Mouse (Mus musculus): Measurements from ENCODE around the gene Aco1. TPM values are rescaled to one million over a fixed set of nuclear protein-coding genes. Genes with fewer than 3 reads are reported as not detected.
A peak's percentile ranks its signal among the peaks of the same experiment; 100 is the strongest.

The Aco1 gene
- polyA plus RNA-seq, 1 experiment from 2014 or later, result 36.7 TPM

- peak; percentile 63 for ATAC-seq (replicated peaks; ENCODE audit: low FRiP score)
- peak overlapping the region; percentile 42; the same call in 1 of the 2 replicates for H3K4me2 ChIP-seq
Measured at GRCm38 (mm10) chr4:40134468-40135102, 8.3 kb upstream of the Aco1 start.

GRCm38 (mm10) chr4:40136519-40136918 lies 6.4 kb upstream of the Aco1 start:
- Histone ChIP-seq H3K9me3 (ENCODE audit: control insufficient read depth, low read length) (no peaks in the 10 kb centered on the region), H3K4me1 (replicated peaks; ENCODE audit: control insufficient read depth, insufficient read depth, low read length) (no peaks in the 10 kb centered on the region; the same call in 1 of the 2 replicates), H3K4me2 (no peak overlapping the region), H3K36me3 (ENCODE audit: control insufficient read depth, insufficient read depth, low read length) (no peaks in the 10 kb centered on the region), H3K4me3 (ENCODE audit: low read depth, low read length) (no peak overlapping the region), H3K9ac (ENCODE audit: low read depth, low read length) (no peak overlapping the region), H3K27me3 (replicated peaks; ENCODE audit: control insufficient read depth, insufficient read depth, low read length) (no peaks in the 10 kb centered on the region), H3K27ac (ENCODE audit: low read depth, low read length) (no peak overlapping the region)
- DNase-seq (ENCODE audit: low spot score) (no peak), ATAC-seq (replicated peaks; ENCODE audit: low FRiP score) (no peak)
- WGBS, result 87% methylated on average over 4 of the region's 4 CpGs

More at GRCm38 (mm10) chr4:40134468-40135102, 8.3 kb upstream of the Aco1 start:
- DNase-seq (ENCODE audit: low spot score), result peak; percentile 66
- no peaks in the 10 kb centered on the region for H3K36me3 ChIP-seq (ENCODE audit: control insufficient read depth, insufficient read depth, low read length)
- 17% methylated on average over 9 of the region's 9 CpGs for WGBS
- no peak overlapping the region for H3K4me3 ChIP-seq (ENCODE audit: low read depth, low read length)
- H3K4me1 ChIP-seq (replicated peaks; ENCODE audit: control insufficient read depth, insufficient read depth, low read length), result no peaks in the 10 kb centered on the region
- H3K27me3 ChIP-seq (replicated peaks; ENCODE audit: control insufficient read depth, insufficient read depth, low read length), result no peaks in the 10 kb centered on the region
- no peak overlapping the region for H3K27ac ChIP-seq (ENCODE audit: low read depth, low read length)
- no peaks in the 10 kb centered on the region for H3K9me3 ChIP-seq (ENCODE audit: control insufficient read depth, low read length)
- no peak overlapping the region for H3K9ac ChIP-seq (ENCODE audit: low read depth, low read length)

- H3K4me2 ChIP-seq, result no peak overlapping the region
- 60% methylated on average over 3 of the region's 3 CpGs for WGBS
- H3K9ac ChIP-seq (ENCODE audit: low read depth, low read length), result no peak overlapping the region
- no peak overlapping the region for H3K27ac ChIP-seq (ENCODE audit: low read depth, low read length)
- no peaks in the 10 kb centered on the region for H3K36me3 ChIP-seq (ENCODE audit: control insufficient read depth, insufficient read depth, low read length)
- DNase-seq (ENCODE audit: low spot score) (no peak), ATAC-seq (replicated peaks; ENCODE audit: low FRiP score) (no peak)
- peaks cover 17% of the 10 kb centered on the region for H3K4me1 ChIP-seq (replicated peaks; ENCODE audit: control insufficient read depth, insufficient read depth, low read length)
- H3K4me3 ChIP-seq (ENCODE audit: low read depth, low read length), result no peak overlapping the region
- H3K27me3 ChIP-seq (replicated peaks; ENCODE audit: control insufficient read depth, insufficient read depth, low read length), result no peaks in the 10 kb centered on the region
- H3K9me3 ChIP-seq (ENCODE audit: control insufficient read depth, low read length), result no peaks in the 10 kb centered on the region
Measured at GRCm38 (mm10) chr4:40139663-40140255, 3.1 kb upstream of the Aco1 start.

DNA sequence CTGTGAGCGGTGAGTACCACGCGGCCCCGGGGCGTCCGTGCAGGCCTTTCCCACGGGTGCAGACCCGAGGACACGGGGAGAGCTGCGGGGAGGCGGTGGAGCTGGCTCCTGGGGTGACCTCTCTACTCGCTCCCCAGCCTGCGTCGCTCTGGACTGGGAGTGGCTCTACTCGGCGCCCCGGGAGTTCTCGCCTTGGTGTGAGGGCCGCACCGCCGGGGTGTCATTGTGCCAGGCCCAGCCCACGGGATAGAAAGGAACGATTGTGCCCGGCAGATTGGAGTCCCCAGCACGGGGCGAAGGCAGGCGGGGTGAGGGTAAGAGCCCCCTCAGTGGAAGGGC lies 621 bp downstream of the Aco1 start:
- Histone ChIP-seq H3K36me3 (ENCODE audit: control insufficient read depth, insufficient read depth, low read length) (no peaks in the 10 kb centered on the region), H3K27ac (ENCODE audit: low read depth, low read length) (peak overlapping the region; percentile 75), H3K27me3 (replicated peaks; ENCODE audit: control insufficient read depth, insufficient read depth, low read length) (no peaks in the 10 kb centered on the region), H3K4me2 (peak overlapping the region; percentile 89), H3K9me3 (ENCODE audit: control insufficient read depth, low read length) (no peaks in the 10 kb centered on the region), H3K9ac (ENCODE audit: low read depth, low read length) (peak overlapping the region; percentile 73), H3K4me3 (ENCODE audit: low read depth, low read length) (peak overlapping the region; percentile 64), H3K4me1 (replicated peaks; ENCODE audit: control insufficient read depth, insufficient read depth, low read length) (peaks cover 17% of the 10 kb centered on the region)
- DNase-seq (ENCODE audit: low spot score) (no peak), ATAC-seq (replicated peaks; ENCODE audit: low FRiP score) (peak; percentile 62; the same call in 1 of the 2 replicates)
- WGBS, result 0% methylated on average over 27 of the region's 27 CpGs

DNA sequence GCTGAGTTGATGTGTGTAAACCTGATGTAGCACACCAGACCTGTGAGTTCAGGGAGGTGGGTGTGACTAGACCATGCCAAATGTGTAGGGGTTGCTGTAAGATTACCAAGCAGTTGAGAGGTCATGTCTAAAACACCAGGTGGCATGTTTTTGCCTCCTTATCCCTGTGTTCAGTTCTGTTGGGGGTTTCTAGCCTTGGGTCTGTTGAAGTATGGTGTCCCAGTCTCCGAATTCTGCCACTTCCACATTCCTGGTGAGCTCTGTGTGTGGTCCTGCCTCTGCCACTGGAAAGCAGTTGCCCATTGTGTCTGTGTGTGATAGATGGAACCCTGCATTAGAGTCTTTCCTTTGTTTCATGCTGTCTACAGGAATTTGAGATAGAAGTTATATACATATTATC lies 1.7 kb downstream of the Aco1 start:
- Histone ChIP-seq H3K27ac (ENCODE audit: low read depth, low read length) (no peak overlapping the region), H3K36me3 (ENCODE audit: control insufficient read depth, insufficient read depth, low read length) (no peaks in the 10 kb centered on the region), H3K9ac (ENCODE audit: low read depth, low read length) (no peak overlapping the region; the same call in 1 of the 2 replicates), H3K4me3 (ENCODE audit: low read depth, low read length) (peak overlapping the region; percentile 64; the same call in 1 of the 2 replicates), H3K4me2 (peak overlapping the region; percentile 89), H3K4me1 (replicated peaks; ENCODE audit: control insufficient read depth, insufficient read depth, low read length) (peaks cover 17% of the 10 kb centered on the region), H3K27me3 (replicated peaks; ENCODE audit: control insufficient read depth, insufficient read depth, low read length) (no peaks in the 10 kb centered on the region), H3K9me3 (ENCODE audit: control insufficient read depth, low read length) (no peaks in the 10 kb centered on the region)
- 32% methylated on average over 1 of the region's 1 CpGs for WGBS
- no peak for ATAC-seq (replicated peaks; ENCODE audit: low FRiP score)
- no peak for DNase-seq (ENCODE audit: low spot score)

DNA sequence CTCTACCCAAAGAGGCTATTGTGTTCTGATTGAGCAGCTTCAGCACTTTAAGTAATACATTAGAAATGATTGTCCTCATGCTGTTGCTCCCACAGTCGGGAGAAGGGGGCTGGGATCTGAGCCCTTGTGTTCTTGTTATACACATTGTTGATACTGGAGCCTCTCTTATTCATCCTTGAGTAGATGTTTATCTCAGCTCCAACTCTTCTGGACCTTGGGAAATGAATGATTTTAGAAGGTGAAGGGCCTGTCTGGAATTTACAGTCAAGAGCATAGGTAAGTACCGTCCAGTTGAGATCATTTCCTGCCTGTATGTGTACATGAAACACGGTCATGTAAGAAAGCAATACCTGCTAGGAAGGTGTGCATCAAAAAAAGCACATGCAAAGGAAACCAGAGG lies 2.1 kb downstream of the Aco1 start:
- Histone ChIP-seq H3K27ac (ENCODE audit: low read depth, low read length) (no peak overlapping the region), H3K4me2 (no peak overlapping the region), H3K4me1 (replicated peaks; ENCODE audit: control insufficient read depth, insufficient read depth, low read length) (peaks cover 17% of the 10 kb centered on the region), H3K9ac (ENCODE audit: low read depth, low read length) (no peak overlapping the region), H3K4me3 (ENCODE audit: low read depth, low read length) (no peak overlapping the region), H3K27me3 (replicated peaks; ENCODE audit: control insufficient read depth, insufficient read depth, low read length) (no peaks in the 10 kb centered on the region), H3K9me3 (ENCODE audit: control insufficient read depth, low read length) (no peaks in the 10 kb centered on the region), H3K36me3 (ENCODE audit: control insufficient read depth, insufficient read depth, low read length) (no peaks in the 10 kb centered on the region)
- ATAC-seq (replicated peaks; ENCODE audit: low FRiP score) (no peak), DNase-seq (ENCODE audit: low spot score) (no peak)
- 77% methylated on average over 3 of the region's 3 CpGs for WGBS

DNA sequence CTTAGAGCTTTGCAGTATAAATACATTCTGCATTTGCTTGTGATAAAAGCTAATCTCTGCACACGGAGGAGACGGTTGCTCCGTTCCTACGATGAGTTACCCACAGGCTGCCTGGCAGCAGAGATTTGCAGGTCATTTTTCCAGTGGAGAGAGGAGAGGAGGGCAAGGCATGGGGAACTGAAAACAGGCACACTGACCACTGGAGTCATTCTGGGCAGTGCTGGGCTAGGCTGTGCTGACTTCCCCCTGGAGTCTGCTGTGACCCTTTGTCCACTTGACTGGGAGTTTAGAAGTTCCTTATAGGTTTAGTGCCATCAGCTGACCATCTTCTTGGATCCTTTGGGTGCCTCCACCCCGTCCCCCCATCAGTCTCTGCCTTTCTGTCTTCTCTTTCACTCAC lies 5.4 kb downstream of the Aco1 start:
- 72% methylated on average over 5 of the region's 5 CpGs for WGBS
- H3K4me2 ChIP-seq, result no peak overlapping the region
- no peak for ATAC-seq (replicated peaks; ENCODE audit: low FRiP score)

DNA sequence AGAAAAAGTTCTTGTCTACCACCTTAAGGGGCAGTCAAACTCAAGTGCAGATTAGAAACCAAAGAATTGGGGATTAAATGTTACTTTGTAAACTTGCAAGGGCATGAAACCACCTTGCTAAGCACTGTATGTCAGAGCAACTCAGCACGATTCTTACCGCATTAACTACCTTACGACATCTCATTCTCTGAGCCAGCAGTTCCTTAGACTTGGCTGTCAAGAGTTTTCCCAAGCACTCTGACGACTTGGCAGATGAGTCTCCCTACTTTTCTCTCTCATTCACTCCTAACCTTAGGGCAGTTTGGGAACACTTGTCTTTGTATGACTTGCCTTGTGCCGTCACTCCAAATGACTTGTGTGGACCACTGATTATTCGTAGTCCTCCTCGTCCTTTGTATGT lies 7.2 kb downstream of the Aco1 start:
- no peak for ATAC-seq (replicated peaks; ENCODE audit: low FRiP score)
- H3K36me3 ChIP-seq (ENCODE audit: control insufficient read depth, insufficient read depth, low read length), result no peaks in the 10 kb centered on the region
- DNase-seq (ENCODE audit: low spot score), result no peak
- no peaks in the 10 kb centered on the region for H3K27me3 ChIP-seq (replicated peaks; ENCODE audit: control insufficient read depth, insufficient read depth, low read length)
- no peaks in the 10 kb centered on the region for H3K9me3 ChIP-seq (ENCODE audit: control insufficient read depth, low read length)
- no peak overlapping the region for H3K4me2 ChIP-seq
- no peak overlapping the region for H3K9ac ChIP-seq (ENCODE audit: low read depth, low read length)
- no peak overlapping the region for H3K27ac ChIP-seq (ENCODE audit: low read depth, low read length)
- H3K4me1 ChIP-seq (replicated peaks; ENCODE audit: control insufficient read depth, insufficient read depth, low read length), result no peaks in the 10 kb centered on the region
- WGBS, result 85% methylated on average over 7 of the region's 7 CpGs
- H3K4me3 ChIP-seq (ENCODE audit: low read depth, low read length), result no peak overlapping the region

More for the DNA sequence above, 5.4 kb downstream of the Aco1 start:
- H3K36me3 ChIP-seq (ENCODE audit: control insufficient read depth, insufficient read depth, low read length), result no peaks in the 10 kb centered on the region
- no peak overlapping the region for H3K9ac ChIP-seq (ENCODE audit: low read depth, low read length)
- H3K27ac ChIP-seq (ENCODE audit: low read depth, low read length), result no peak overlapping the region
- no peak for DNase-seq (ENCODE audit: low spot score)
- H3K4me1 ChIP-seq (replicated peaks; ENCODE audit: control insufficient read depth, insufficient read depth, low read length), result peaks cover 9% of the 10 kb centered on the region
- H3K9me3 ChIP-seq (ENCODE audit: control insufficient read depth, low read length), result no peaks in the 10 kb centered on the region
- H3K4me3 ChIP-seq (ENCODE audit: low read depth, low read length), result no peak overlapping the region
- H3K27me3 ChIP-seq (replicated peaks; ENCODE audit: control insufficient read depth, insufficient read depth, low read length), result no peaks in the 10 kb centered on the region

DNA sequence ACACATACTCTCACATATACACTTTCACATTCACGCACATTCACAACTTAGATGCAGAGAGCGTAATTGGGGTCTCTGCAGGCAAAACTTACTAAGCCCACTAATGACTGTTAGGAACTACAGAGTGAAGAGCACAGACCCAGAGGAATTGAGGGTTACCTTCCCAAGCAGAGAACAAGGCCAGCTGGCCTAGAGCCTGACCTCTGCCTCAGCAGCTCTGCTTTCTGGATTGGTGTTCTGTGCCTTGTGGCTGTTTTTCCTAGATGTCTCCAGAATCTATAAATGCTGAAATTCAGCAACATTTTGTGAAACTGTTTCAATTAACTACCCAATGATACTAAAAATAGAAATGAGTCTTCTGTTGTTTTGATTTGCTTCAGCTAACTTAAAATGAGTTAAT lies 9.9 kb downstream of the Aco1 start:
- no peaks in the 10 kb centered on the region for H3K27me3 ChIP-seq (replicated peaks; ENCODE audit: control insufficient read depth, insufficient read depth, low read length)
- H3K9me3 ChIP-seq (ENCODE audit: control insufficient read depth, low read length), result no peaks in the 10 kb centered on the region
- H3K27ac ChIP-seq (ENCODE audit: low read depth, low read length), result no peak overlapping the region
- ATAC-seq (replicated peaks; ENCODE audit: low FRiP score), result no peak
- no peak overlapping the region for H3K9ac ChIP-seq (ENCODE audit: low read depth, low read length)
- no peaks in the 10 kb centered on the region for H3K36me3 ChIP-seq (ENCODE audit: control insufficient read depth, insufficient read depth, low read length)
- no peak overlapping the region for H3K4me2 ChIP-seq
- no peak overlapping the region for H3K4me3 ChIP-seq (ENCODE audit: low read depth, low read length)
- DNase-seq (ENCODE audit: low spot score), result no peak
- H3K4me1 ChIP-seq (replicated peaks; ENCODE audit: control insufficient read depth, insufficient read depth, low read length), result peaks cover 13% of the 10 kb centered on the region
- 97% methylated on average over 2 of the region's 2 CpGs for WGBS

Data from liver, embryonic 11.5 days (tissue).